Mouse (Mus musculus): ENCODE results near the gene Dicer1. TPM values are rescaled to one million over a fixed set of nuclear protein-coding genes. Genes with fewer than 3 reads are reported as not detected.

The Dicer1 gene
- polyA plus RNA-seq, 1 experiment from 2014 or later = 48.2 TPM

Other genes starting within 250 kb of the Dicer1 start
- gene Clmn, start 113.1 kb upstream of the Dicer1 start, polyA plus RNA-seq (2015; fragmentation: Nextera tagmentation; extraction: Ambion mirVana) = 1.1 and 1.2 TPM in 2 replicates